Mouse (Mus musculus) granulocyte monocyte progenitor cell, adult 5-6 weeks (primary cell): ENCODE data around the gene Adap1. TPM values are rescaled to one million over a fixed set of nuclear protein-coding genes. Genes with fewer than 3 reads are reported as not detected.

Experiments
- ATAC-seq: replicated peaks from 2 replicates; pipeline ENCODE4 v1.8.0; 2016; ENCODE audit warnings: mild to moderate bottlenecking, moderate TSS enrichment, inconsistent platforms; ENCODE audit not compliant: poor library complexity, severe bottlenecking
- total RNA-seq, 2 experiments: library from RNA; stranded (forward) in 1 of 2; stranded (reverse) in 1 of 2; fragments of 200-712, 200-1000 nt in 1 of 2; fragments of >200 nt in 1 of 2; fragmentation: Nextera tagmentation in 1 of 2; gene quantifications; 2 replicates each; pipeline ENCODE4 v1.2.3; 2014 to 2017

Adap1 gene
- 46.5 and 63.5 TPM in 2 replicates for total RNA-seq (2014; fragmentation: Nextera tagmentation)
- 39.4 and 53.9 TPM in 2 replicates for total RNA-seq (2017)

DNA sequence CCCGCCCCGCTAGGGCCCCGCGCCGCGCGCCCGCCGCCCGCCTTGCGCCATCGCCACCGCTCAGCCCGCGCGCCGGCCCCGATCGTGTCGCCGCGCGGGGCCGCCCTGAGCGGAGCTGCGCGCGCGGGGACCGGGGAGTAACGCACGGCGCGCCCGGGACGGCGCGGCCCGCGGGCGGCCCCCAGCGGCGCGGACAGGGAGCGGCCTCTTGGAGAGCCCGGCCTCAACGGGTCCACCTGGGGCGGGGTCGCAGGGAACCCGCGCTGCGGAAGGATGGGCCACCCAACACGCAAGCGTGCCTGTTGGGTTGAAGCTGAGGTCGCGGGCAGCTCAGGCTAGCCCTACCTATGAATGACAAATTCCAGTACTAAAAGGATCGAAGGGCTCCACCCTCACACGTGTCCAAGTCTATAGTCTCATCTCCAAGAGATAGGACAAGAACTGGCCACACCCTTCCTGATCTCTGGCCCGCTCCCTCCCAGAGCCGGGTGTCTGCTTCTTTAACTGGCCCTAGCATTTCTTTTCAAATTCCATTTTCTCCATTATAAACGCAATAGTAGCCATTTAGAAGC lies at the start of gene Adap1:
Gene Adap1, minus strand, starts transcription at position 228 of the 572 bp plus-strand sequence.
- ATAC-seq: peak; percentile 26

DNA sequence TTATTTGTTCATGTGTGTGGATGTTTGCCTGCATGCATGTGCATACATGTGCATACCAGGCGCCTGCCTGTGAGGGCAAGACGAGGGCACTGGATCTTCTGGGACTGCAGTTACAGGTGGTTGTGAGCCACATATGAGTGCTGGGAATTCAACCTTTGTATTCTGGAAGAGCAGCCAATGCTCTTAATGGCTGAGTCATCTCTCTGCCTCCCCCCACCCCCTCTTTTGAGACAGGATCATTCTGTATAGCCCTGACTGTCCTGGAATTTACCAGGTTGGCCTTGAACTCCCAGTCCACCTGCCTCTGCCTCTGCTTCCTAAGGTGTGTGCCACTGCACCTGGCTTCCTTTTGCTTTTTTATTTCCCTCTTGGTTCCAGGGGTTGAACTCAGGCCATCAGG lies 49.4 kb upstream of the Adap1 start:
- no peak for ATAC-seq

DNA sequence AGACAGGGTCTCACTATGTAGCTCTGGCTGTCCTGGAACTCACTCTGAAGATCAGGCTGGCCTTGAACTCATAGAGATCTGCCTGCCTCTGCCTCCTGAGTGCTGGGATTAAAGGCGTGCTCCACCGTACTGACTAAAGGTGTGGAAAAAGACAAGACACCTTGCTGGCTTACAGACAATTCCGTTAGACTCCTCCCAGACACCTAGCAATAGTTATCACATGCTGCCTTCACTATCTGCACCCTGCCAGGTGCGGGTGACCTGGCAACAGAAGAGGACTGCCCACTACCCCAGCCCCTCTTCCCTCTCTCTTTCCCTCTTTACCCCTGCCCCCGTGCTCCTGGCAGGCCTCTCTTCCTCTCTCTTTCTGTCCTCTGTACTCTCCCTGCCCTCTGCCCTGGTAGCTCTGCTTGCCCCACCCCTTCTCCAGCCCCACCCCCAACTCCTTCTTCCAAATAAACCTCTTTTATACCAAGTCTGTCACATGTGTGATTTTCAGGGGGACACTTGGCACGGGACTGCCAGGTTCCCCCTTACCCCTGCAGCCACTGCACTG lies 48.5 kb upstream of the Adap1 start:
- ATAC-seq: no peak

DNA sequence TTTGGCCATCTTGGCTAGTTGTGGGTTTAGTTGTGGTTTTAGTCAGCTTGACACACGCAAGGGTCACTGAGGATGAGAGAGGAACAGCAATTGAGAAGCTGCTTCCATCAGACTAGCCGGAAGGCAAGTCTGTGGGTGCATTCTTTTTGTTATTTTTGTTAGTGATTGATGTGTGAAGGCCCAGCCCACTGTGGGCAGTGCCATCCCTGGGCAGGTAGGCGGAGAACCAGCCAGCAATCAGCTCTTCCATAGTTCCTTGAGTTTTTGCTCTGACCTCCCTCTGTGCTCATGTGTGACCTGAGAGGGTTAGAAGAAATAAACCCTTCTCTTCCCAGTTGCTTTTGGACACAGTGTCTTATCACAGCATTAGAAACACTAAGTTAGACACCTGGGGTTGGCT lies 47.7 kb upstream of the Adap1 start:
- ATAC-seq: peak; percentile 31

DNA sequence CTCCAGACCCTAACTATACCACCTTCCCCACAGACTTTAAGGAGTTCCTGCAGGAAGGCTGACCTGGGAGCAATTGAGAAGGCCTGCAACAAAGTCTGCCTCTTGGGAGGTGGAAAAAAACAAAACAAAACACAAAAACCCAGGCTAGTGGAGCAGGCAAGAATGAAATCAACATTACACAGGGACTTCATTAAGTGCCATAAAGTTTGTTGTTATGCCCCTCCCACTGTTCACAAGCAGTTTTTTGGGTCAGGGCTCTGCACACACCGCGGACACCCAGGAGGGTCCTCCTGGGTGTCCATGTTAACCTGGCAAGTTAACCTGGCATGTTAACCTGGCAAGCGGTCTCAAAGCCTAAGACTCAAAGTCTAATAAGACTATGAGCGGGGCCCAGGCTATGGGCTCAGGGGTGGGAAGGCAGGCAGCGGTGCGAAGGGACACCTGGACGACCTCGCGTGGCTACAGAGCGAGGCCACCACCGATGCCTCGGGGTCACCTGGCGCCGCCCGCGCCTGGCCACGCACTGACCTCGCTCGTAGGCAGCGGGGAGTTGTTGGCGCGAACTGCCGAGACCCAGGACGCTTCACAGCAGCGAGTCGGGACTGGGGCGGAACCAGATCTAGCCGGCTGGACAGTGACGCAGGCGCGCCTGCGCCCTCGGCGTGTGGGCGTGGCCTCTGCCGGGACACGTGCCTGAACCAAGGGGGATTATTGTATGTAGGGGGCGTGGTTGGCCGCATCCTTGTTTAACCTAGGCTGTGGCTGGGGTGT lies 46.4 kb upstream of the Adap1 start:
- peak; percentile 89 for ATAC-seq

DNA sequence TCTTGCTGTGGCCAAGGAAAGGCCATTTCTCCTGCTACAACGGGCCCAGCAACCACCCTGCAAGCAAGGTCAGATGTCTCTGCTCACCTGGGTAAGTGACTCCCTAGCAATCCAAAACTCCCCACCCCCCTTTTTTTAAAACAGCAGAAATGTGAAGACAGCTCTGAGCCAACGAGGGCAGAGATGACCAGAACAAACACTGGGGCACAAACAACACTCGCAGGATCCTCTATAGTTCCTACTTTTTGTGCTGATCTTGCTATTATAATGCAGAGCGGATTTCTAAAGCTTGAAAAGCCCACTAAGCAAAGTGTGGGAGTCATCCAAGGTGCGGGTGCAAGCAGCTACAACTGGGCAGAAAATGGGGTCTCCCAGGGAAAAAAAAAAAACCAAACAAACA lies 45.7 kb upstream of the Adap1 start:
- ATAC-seq: no peak

DNA sequence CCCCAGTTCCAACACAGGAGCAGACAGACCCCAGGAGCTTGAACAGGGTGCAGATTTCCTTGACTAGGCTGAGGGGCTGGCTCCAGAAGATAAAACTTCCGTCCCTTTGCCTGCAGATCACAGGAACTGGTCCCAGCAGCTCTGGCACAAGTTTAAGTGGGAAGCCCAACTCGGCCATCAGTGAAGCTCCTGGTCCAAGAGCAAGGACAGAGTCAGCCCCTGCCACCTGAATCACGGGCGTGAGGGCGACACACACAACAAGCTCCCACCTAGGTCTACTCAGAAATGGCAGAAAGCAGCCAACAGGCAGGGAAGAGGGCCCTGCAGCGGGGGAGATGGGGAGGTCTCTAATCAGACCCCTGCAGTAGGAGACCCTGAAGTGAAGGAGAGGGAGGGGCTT lies 44.9 kb upstream of the Adap1 start:
- ATAC-seq: no peak

DNA sequence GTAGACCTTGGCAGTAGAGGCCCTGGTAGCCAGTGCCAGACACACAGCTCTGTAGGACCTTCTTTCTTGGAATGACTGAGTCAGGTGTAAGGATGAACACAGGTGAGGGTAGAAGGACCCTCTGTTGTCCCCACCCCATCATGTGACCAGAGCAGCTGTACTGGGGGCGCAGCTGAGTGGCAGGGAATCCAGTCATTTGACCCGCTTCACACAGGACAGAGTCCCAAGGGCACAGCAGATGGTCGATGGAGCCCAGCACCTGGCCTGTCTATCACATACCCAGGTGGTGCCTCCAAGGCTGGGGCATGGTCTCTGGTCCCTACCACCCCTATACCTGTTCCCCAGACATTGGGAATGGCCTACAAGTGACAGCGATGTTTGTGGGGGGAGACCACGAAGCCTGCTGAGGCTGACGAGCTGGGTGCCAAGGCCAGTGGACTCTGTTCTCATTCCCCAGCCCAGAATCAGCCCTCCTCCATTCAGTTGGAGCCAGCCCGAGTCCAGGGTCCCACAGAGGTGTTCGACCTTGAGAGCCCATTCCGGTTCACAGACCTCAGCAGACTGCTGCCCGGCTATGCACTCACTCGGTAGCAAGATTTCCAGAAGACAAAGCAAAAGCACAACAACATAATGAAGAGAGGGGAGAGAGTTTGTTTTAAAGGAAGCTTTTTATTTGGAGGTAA lies 43.4 kb upstream of the Adap1 start:
- ATAC-seq: no peak

DNA sequence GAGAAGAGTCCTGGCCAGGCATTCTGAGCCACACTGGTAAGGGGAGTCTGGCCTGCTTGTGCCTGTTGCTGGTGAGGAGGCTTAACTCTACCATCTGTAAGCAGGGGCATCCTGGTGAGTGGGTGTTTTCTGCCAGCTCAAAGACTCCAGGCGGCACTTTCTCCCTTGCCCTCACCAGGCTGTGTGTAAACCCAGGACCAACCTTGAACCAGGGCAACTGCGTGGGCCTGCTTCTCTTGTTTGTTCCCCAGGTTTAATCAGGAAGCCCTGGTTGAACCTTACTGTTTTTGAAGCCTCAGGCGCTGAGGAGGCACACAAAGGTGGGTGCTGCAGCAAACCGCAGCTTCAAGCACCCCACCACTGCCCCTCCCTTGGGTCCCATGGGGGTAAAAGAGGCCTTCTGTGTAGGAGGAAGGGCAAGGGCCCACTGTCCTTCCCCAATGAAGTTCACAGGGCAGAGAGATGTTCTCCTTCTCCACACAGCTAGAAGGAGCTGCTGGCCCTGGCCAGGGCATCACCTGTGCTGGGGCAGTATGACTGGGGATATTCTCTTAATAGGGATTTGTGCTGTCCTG lies 42.5 kb upstream of the Adap1 start:
- no peak for ATAC-seq

DNA sequence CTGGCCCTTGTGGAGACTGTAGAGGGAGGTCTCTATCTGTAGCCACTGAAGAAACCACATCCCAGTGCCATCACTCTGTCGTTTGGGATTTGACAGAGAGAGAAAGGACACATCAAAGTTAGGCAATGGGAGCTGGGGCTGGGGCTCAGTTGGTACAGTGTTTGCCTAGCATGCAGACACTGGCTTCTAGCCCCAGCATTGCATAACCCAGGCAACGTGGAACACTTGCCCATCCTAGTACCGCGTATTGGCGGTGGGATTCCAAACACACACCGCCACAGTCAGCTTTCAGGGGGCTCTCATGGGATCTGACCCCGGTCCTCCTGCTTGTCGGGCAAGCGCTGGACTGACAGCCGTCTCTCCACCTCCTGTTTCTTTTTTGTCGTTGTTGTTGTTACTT lies 41.1 kb upstream of the Adap1 start:
- peak; percentile 53 for ATAC-seq

DNA sequence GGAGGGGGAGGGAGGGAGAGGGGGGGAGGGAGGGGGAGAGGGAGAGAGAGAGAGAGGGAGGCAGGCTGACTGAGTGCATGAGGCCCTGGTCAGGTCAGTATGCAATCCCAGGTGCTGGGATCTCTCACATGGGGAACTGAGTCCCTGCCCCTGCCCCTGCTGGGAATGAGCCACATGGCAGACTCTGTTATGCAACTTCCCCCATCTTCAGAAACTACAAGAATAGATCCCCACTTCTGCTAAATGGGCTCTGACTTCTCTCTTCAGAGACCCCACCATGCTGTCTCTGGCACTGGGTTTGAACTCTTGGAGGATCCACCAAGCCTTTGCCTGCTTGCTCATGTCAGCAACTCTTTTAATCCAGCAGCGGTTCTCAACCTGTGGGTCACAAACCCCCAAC lies 40.4 kb upstream of the Adap1 start:
- ATAC-seq: peak; percentile 64

DNA sequence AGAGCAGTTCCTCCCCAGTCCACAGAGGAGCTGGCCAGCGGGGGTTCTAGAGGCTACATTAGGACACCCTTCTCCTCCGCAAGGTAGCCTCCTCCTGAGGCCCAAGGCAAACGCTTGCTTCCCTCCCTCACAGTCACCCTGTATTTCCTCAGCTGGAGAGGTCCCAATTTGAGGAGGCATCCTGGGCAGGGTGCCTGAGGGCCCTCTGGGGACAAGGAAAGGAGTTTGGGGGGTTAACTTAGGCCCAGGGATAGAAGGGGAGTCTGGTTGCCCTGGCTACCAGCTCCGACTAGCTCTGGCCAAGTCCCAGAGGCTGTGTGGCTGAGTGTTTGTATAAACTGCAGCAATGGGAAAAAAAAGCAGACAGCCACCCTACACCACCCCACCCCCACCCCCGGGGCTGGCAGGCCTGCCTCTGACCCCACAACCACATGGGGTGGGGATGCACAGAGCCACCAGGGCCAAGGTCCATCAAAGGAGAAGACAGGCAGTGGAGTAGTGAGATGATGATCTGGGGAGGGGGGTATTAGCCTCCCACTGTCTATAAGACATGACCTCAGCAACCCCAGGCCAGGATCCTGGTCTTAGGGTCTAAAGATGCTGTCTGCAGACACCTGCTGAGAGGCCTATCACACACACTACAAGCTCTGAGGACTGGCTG lies 39.6 kb upstream of the Adap1 start:
- ATAC-seq: no peak

DNA sequence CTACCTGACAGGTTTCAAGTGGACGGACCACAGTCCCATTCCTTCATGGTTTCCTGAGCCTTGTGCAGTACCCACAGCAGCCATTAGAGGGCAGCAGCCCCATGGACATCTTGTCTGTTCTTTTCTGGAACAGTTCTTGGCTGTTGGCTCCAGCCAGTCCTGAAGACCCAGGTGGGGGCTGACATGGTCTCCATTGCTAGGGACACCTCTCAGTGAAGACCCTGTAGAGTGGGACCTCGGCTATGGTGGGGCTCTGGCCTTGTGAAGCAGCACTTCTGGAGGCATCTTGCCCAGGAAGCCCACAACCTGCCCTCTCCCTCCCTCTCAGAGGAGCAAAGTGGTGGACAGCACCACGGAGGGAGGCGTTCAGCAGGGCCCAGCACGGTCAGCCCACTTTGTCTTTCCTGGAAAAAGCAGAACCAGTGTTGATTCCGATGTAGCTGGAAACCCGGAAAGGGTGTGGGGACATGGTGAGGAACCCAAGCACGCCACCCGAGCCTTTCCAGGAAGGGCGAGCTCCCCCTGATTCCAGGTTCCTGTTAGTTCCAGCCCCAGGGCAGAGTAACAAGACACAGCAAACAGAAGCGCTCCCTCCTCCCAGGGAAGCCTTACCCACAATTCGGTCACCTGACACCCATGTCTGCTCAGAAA lies 39.0 kb upstream of the Adap1 start:
- peak; percentile 48 for ATAC-seq

DNA sequence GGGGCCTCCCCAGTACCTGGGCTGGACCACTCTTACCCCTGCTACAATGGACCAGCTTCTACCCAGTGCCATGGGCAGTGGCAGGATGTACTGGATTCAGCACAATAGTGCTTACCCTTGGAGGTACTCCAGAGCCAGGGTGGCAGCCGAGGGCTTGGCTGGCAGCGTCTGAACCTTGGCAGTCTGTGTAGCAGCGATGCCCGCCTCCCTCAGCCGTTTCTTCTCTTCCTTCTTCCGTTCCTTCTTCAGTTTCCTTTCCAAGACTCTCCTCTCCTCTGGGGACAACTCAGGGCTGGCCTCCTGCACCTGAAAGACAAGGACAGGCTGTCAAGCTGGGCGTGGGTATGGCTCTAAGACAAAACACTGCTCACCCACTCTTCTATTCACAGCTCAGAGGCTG lies 38.4 kb upstream of the Adap1 start:
- no peak for ATAC-seq

DNA sequence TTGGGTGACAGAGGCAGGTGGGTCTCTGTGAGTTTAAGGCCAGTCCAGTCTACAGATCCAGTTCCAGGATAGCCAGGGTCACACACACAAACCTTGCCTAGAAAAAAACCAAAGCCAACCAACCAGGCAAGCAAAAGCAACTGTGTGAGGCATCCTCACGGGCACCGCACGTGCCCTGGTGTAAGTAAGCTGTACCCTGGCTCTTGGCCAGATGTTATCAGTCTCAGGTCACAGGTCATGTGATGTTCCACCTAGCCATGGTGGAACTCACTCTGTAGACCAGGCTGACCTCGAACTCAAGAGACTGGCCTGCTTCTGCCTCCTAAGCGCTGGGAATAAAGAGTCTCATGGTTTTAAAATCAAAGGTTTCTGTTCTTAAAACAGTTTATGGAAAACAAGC lies 33.8 kb upstream of the Adap1 start:
- ATAC-seq: no peak

DNA sequence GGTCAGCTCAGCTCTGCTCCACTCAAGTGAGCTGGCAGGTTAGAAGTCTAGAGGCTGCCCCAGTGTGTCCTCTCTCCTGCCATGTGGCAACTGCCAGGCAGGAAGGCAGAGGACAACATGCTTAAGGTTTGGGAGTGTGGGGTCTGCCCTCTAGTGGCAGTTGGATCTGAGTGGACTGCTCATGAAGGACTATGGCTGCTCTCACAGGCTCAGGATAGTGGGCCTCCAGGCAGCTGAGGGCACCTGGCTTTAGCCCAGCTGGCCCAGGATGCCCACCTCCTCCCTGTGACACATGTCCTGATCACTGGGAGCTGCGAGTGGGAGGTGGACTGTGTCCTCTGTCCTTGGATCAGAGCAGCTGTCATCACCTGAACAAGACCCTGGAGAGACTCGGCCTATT lies 33.2 kb upstream of the Adap1 start:
- peak; percentile 56 for ATAC-seq

DNA sequence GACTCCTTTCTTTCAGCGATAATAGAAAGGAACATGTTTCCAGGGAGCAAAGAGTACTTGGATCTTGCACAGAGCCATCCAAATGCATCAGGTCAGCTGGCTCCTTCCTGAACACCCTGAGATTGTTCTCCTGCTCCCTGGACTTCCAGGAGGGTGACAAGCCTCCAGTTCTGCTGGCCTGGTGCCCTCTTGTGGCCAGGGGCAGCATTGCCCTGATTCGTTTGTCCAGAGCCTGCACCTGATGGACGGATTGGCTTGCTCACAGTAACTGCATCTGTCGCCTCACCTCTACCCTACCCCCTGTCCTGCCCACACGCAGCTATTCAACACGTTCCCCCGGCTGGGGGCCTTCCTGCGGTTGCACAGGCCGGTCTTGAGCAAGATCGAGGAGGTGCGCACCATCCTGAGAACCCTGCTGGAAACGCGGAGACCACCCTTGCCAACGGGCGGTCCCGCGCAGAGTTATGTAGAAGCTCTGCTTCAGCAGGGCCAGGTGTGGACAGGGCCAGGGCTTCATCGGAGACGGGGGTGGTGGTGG lies 29.9 kb upstream of the Adap1 start:
- ATAC-seq: peak; percentile 56

DNA sequence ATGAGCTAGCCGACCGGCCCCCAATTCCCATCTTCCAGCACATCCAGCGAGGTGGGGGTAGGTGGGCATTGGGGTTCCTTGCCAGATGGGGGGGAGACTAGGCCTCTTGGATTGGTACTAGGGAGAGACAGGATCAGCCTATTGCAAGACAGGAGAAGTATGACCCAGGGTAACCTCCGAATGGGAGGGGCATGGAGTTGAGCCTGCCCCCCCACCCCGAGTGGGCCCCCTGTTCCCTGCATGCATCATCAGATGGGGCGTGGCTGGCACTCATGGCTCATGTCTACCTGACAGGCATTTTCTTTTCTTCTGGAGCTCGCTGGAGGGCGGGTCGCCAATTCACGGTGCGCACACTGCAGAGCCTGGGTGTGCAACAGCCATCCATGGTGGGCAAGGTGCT lies 28.5 kb upstream of the Adap1 start:
- no peak for ATAC-seq

DNA sequence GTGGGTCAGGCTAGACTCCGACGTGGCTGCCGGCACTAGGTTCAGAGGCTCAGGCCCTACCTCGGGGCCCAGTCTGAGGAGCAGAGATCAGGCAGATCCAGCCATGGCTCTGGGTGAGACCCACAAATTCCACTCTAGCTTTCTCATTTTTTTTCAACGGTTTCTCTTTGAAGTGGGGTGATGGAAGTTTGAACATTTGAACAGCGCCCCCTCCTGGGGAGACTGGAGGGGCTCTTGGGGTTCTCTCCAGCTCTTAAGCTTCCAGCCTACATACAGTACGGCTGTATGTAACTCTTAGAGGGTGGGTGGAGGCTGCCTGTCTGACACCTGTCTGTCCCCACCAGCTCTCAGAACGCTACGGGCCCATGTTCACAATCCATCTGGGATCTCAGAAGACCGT lies 28.1 kb upstream of the Adap1 start:
- ATAC-seq: peak; percentile 31; the same call in 1 of the 2 replicates

DNA sequence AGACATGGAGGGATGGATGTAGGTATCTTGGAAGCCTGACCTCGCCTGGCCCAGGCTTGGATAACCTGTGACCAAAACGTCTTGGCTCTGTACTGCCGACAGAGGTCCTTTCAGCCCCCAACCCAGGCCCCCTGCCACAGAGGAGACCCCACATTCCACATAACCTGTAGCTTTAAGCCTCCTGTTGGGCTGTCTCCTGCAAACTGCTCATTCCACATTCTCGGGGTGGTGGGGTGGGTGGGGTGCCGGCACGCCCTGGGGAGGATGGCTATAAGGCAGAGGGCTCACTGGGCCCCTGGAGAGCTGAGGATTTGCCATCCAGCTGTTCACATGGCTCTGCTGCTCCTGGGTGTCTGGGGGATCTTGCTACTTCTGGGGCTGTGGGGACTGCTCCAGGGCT lies 26.9 kb upstream of the Adap1 start, which contains the start of gene Cyp2w1:
Gene Cyp2w1, plus strand, starts transcription at position 301 of the 400 bp plus-strand sequence.
- ATAC-seq: no peak
